Mouse (Mus musculus) kidney, adult 2 months (tissue): ENCODE measurements at regions not wholly inside any gene's neighbourhood (a gene's known extent, or its start where the extent isn't known, plus 50 kb on each side); places are given as distances from the start of the nearest gene placed in this dataset.

Source experiments
- CTCF ChIP-seq: fragments of 200-500 bp; conservative IDR thresholded peaks from 2 replicates; pipeline ENCODE4 v1.5.1; 2011; ENCODE audit warnings: low read depth, mild to moderate bottlenecking, control low read depth, low read length, moderate library complexity, mixed read lengths; ENCODE audit not compliant: insufficient read depth, insufficient read length
- POLR2A ChIP-seq: fragments of 200-500 bp; IDR thresholded peaks from one replicate; pipeline ENCODE4 v1.6.1; 2011; ENCODE audit warnings: low read depth, low read length, control low read depth

DNA sequence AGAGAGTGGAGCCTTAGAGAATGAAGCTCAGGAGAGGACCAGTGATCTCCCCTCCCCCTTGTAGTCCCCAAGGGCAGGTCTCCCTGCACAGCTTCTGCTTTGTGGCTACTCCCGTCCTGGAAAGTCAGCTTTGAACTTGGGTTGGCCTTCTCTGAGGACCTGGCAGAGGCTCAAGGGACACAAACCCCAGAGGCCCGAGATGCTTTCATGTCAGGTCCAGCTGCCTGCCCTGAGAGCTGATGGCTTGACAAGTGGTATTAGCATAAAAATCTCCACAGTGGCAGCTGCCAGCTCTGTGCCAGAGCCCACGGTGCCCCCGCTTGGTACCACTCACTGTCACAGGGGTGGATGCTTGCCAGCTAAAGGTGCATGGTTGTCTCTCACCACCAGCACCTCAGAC lies 173.8 kb upstream of the Gm4791 start:
- TF ChIP-seq CTCF (no peak), POLR2A (no peak)
